Mouse (Mus musculus) forebrain, postnatal 0 days (tissue): Measurements from ENCODE around the gene Dll1. TPM values are rescaled to one million over a fixed set of nuclear protein-coding genes. Genes with fewer than 3 reads are reported as not detected.

Experiments used
- ATAC-seq: fragments of 200-750 bp; cut with Nextera tagmentation; 2 replicates; pipeline ENCODE4 v1.8.0; 2017; ENCODE audit warnings: mild to moderate bottlenecking, moderate library complexity
- DNase-seq: peaks from one replicate; pipeline ENCODE4 v3.0.0-alpha.2; 2015
- H3K27ac ChIP-seq: fragments of 300-500 bp; sonication (generic); 2 replicates; pipeline ENCODE4 v1.5.1; 2014; ENCODE audit warnings: low read depth, mild to moderate bottlenecking, antibody characterized with exemption, low read length, moderate library complexity, mixed read lengths
- H3K27me3 ChIP-seq: fragments of 300-500 bp; sonication (generic); 2 replicates; pipeline ENCODE4 v1.6.1; 2014; ENCODE audit warnings: mild to moderate bottlenecking, low read length, mixed read lengths; ENCODE audit not compliant: insufficient read depth
- H3K36me3 ChIP-seq: fragments of 300-500 bp; sonication (generic); 2 replicates; pipeline ENCODE4 v1.6.1; 2014; ENCODE audit warnings: mild to moderate bottlenecking, moderate library complexity; ENCODE audit not compliant: insufficient read depth
- H3K4me1 ChIP-seq: fragments of 300-500 bp; sonication (generic); 2 replicates; pipeline ENCODE4 v1.6.1; 2014; ENCODE audit warnings: antibody characterized with exemption; ENCODE audit not compliant: insufficient read depth
- H3K4me2 ChIP-seq: fragments of 300-500 bp; sonication (generic); 2 replicates; pipeline ENCODE4 v1.6.1; 2014; ENCODE audit warnings: low read depth, mild to moderate bottlenecking, moderate library complexity
- H3K4me3 ChIP-seq: fragments of 300-500 bp; sonication (generic); 2 replicates; pipeline ENCODE4 v1.5.1; 2014; ENCODE audit warnings: low read depth, low read length, mixed read lengths
- H3K9ac ChIP-seq: fragments of 300-500 bp; sonication (generic); 2 replicates; pipeline ENCODE4 v1.6.1; 2014; ENCODE audit warnings: mild to moderate bottlenecking
- H3K9me3 ChIP-seq: fragments of 300-500 bp; sonication (generic); 2 replicates; pipeline ENCODE4 v1.6.1; 2016; ENCODE audit warnings: low read length
- CTCF ChIP-seq: sonication (generic); IDR thresholded peaks from 2 replicates; pipeline ENCODE4 v1.5.1; 2016; ENCODE audit warnings: antibody characterized with exemption, control low read depth, low read depth
- WGBS: fragments of 180-500 bp; shearing (Covaris S2); extraction: QIAGEN DNeasy Blood & Tissue Kit; methylation state at CpG from one replicate; pipeline ENCODE4 v1.1.7; 2014; 5-methylcytosine and 5-hydroxymethylcytosine counted together
- polyA plus RNA-seq: library from polyadenylated mRNA; unstranded; fragments of >200 nt; fragmentation: Nextera tagmentation; extraction: Ambion mirVana; gene quantifications from 2 replicates; pipeline ENCODE4 v1.2.1, GENCODE M21; 2015
- total RNA-seq: library from RNA; depleted of rRNA; stranded (reverse); fragments of >200 nt; gene quantifications from 2 replicates; pipeline ENCODE4 v1.2.3, GENCODE M21; 2014

Gene Dll1
- total and polyA plus RNA-seq, 2 experiments from 2014 or later = 12.3 to 31.9 TPM

DNA sequence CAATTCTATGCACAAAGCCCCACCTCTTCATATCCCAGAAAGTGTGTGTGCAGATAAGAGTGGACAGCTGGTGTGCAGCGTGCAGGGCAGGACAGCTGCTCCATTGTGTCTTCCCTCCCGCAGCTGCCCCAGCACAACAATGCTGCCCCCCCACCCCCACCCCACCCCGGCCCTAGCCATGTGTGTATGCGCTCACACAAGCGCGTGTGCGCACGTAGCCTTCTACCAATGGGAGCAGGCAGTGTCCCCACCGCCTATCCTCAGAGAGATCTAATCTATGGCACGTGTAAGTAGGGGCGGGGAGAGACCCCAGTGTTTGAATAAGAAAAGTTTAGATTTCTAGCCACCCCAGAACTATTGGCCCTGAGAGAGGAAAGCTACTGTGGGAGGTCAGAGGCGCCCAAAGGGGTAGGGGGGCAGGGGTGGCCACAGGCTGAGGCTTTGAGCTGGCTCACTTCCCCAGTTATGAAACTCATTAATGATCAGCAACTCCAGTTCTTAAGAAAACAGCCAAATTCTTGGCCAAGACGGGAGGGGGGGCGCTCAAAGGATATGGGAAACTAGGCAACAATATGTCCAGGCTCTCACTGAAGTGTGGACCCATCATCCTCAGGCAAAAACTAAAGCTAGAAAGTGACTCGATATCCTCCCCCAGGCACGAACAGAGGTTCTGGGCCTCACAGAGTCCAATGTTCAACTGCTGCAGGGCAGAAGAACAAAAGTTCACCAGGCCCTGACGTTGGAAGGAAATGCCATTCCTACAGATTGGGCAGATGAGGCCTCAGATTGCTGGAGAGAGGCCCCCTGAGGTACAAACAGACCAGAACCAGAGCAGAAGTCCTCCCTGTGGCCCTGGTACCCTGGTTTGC is 4.5 kb downstream of the Dll1 start:
- peaks cover 21% of the 10 kb centered on the region for H3K4me1 ChIP-seq
- H3K27ac ChIP-seq = no peak overlapping the region
- TF ChIP-seq CTCF = no peak
- no peak overlapping the region for H3K4me3 ChIP-seq
- peak; percentile 33 for ATAC-seq
- H3K9me3 ChIP-seq = no peaks in the 10 kb centered on the region
- peaks cover 40% of the 10 kb centered on the region for H3K36me3 ChIP-seq
- H3K27me3 ChIP-seq = no peaks in the 10 kb centered on the region
- WGBS = 21% methylated on average over 17 of the region's 17 CpGs
- H3K4me2 ChIP-seq = peak overlapping the region; percentile 97
- no peak for DNase-seq
- 0 out of 2 replicates have a peak overlapping the region, but pooled peaks have one; percentile 18 for H3K9ac ChIP-seq

DNA sequence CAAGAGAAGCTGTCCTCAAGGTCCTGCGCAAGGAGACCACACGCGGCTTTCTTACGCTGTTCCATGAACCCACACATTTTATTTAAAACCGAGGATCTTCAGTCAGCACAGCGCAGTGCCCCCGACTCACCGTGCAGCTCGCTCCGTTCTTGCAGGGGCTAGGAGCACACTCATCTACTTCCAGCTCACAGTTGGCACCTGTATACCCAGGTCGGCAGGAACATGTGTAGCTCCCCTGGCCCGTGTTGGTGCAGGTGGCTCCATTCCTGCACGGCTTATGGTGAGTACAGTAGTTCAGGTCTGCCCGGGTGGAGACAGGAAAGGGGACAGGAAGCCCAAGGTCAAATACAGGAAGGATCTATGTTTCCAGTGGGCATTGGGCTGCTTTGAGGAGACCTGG is 6.3 kb downstream of the Dll1 start:
- no peak for DNase-seq
- no peak for TF ChIP-seq CTCF
- no peak for ATAC-seq
- Histone ChIP-seq H3K27ac (no peak overlapping the region), H3K9ac (no peak overlapping the region), H3K4me1 (peaks cover 21% of the 10 kb centered on the region), H3K36me3 (peaks cover 45% of the 10 kb centered on the region), H3K4me3 (no peak overlapping the region), H3K27me3 (no peaks in the 10 kb centered on the region), H3K9me3 (no peaks in the 10 kb centered on the region), H3K4me2 (no peak overlapping the region)
- 93% methylated on average over 14 of the region's 14 CpGs for WGBS

DNA sequence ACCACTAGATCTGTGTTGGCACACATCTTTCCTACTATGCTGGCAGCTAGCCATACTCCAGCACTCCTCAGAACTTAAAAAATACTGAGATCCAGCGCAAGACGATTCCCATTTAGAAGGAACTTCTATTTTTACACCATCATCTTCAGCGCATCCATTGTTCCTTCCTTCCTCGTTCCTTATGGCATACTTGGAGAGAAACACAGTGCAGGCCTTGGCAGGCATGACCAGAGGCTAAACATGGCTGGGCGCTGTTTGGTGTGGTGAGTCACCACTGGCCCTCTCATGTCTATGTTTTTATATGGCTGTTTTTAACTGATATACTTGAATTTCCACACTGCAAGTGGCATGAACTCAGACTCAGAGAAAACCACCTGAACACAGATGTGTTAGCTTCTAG is 11.0 kb downstream of the Dll1 start:
- DNase-seq = no peak
- Histone ChIP-seq H3K4me3 (no peak overlapping the region), H3K4me1 (no peaks in the 10 kb centered on the region), H3K36me3 (peaks cover 37% of the 10 kb centered on the region), H3K9ac (no peak overlapping the region), H3K4me2 (no peak overlapping the region), H3K27ac (no peak overlapping the region), H3K27me3 (no peaks in the 10 kb centered on the region), H3K9me3 (no peaks in the 10 kb centered on the region)
- WGBS = 77% methylated on average over 5 of the region's 5 CpGs
- ATAC-seq = no peak
- TF ChIP-seq CTCF = no peak

DNA sequence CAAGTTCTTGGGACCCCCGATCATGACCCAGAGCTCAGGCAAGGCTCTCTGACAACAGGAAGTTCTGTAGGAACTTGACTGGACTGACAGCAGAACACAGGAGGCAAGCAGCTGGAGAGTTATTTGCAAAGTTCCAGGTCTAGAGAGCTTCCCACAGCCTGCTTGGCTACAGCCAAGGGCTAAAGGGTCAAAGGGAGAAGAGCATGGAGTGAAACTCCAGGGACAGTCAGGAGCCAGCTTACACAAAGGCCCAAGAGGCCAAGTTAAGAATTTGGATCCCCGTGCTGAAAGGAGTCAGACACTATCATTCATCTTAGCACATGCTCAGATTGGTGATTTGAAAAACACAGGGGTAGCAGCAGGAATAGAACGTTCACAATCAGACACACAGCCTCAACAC is 13.0 kb downstream of the Dll1 start:
- peaks cover 17% of the 10 kb centered on the region for H3K36me3 ChIP-seq
- no peak for DNase-seq
- 78% methylated on average over 3 of the region's 3 CpGs for WGBS
- no peaks in the 10 kb centered on the region for H3K27me3 ChIP-seq
- no peak overlapping the region for H3K9ac ChIP-seq
- no peak overlapping the region for H3K4me2 ChIP-seq
- ATAC-seq = no peak
- H3K27ac ChIP-seq = no peak overlapping the region
- no peak for TF ChIP-seq CTCF
- no peaks in the 10 kb centered on the region for H3K9me3 ChIP-seq
- H3K4me1 ChIP-seq = no peaks in the 10 kb centered on the region
- H3K4me3 ChIP-seq = no peak overlapping the region

DNA sequence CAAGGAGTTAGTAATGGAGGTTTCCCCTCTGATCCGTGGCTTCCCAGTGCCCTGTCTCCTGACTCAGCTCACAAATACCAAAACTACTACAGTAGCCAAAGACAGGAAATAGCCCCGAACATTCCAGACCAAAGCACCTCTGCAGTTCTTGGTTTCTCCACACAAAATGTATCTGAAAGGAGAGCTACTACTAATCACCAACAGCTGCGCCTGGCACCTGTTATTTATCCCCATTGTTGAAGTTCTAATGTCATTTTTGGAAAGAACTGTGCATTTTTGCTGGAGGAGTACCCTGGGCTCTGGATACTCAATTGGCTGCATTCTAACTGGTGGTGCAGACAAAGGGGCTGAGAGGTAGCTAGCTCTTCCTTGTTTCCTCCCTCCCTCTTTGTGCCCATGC is 19.6 kb downstream of the Dll1 start:
- H3K36me3 ChIP-seq = no peaks in the 10 kb centered on the region
- H3K27ac ChIP-seq = no peak overlapping the region
- no peaks in the 10 kb centered on the region for H3K4me1 ChIP-seq
- no peaks in the 10 kb centered on the region for H3K27me3 ChIP-seq
- ATAC-seq = no peak
- no peak overlapping the region for H3K4me3 ChIP-seq
- no peaks in the 10 kb centered on the region for H3K9me3 ChIP-seq
- 85% methylated on average over 3 of the region's 3 CpGs for WGBS
- DNase-seq = no peak
- TF ChIP-seq CTCF = no peak
- H3K4me2 ChIP-seq = no peak overlapping the region
- no peak overlapping the region for H3K9ac ChIP-seq

DNA sequence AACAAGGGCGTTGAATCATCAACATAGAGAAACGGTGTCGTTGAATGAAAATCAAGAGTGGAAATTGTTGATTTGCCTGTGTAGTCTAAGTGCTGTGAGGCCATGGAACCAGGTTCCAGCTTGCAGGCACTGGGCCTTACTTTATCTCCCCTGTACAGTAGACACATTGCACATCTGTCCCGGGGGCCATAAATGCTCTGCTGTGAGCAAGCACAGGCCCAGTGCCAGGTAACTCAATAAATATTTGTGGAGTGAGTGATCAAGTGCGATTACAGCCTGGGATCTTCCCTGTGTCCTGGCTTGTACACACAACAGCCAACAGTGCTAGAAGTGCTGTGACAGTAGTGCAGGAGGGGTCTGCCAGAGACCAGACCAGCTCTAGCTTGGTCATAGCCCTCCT is 20.1 kb downstream of the Dll1 start:
- no peak overlapping the region for H3K27ac ChIP-seq
- no peak for ATAC-seq
- H3K4me2 ChIP-seq = no peak overlapping the region
- no peaks in the 10 kb centered on the region for H3K9me3 ChIP-seq
- H3K4me1 ChIP-seq = no peaks in the 10 kb centered on the region
- no peak overlapping the region for H3K9ac ChIP-seq
- DNase-seq = no peak
- TF ChIP-seq CTCF = no peak
- H3K4me3 ChIP-seq = no peak overlapping the region
- 91% methylated on average over 5 of the region's 5 CpGs for WGBS
- H3K36me3 ChIP-seq = no peaks in the 10 kb centered on the region
- H3K27me3 ChIP-seq = no peaks in the 10 kb centered on the region

DNA sequence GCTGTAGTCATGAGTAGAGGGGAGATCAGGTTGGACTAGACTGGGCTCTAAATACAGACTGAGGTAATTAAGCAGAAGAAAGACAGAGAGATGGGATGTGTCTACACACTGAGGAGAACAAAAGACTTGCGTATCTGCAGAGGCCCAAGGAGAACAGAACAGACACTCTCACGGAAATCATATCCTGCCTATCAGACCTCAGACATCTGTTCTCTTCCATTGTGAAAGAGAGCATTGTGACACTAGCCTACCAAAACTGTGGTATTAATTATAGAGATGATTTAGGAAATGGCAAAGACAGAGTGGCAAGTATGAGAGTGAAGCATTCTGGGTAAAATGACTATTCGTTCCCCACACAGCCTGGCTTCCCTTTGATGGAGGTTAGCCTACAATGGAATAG is 21.6 kb downstream of the Dll1 start:
- Histone ChIP-seq H3K4me3 (no peak overlapping the region), H3K9ac (no peak overlapping the region), H3K4me1 (no peaks in the 10 kb centered on the region), H3K36me3 (no peaks in the 10 kb centered on the region), H3K9me3 (no peaks in the 10 kb centered on the region), H3K4me2 (no peak overlapping the region), H3K27me3 (no peaks in the 10 kb centered on the region), H3K27ac (no peak overlapping the region)
- no peak for ATAC-seq
- no peak for DNase-seq
- 89% methylated on average over 3 of the region's 3 CpGs for WGBS
- TF ChIP-seq CTCF = no peak
